9 mouse cellular contexts compared by ENCODE assay signal in the genomic region with DNA sequence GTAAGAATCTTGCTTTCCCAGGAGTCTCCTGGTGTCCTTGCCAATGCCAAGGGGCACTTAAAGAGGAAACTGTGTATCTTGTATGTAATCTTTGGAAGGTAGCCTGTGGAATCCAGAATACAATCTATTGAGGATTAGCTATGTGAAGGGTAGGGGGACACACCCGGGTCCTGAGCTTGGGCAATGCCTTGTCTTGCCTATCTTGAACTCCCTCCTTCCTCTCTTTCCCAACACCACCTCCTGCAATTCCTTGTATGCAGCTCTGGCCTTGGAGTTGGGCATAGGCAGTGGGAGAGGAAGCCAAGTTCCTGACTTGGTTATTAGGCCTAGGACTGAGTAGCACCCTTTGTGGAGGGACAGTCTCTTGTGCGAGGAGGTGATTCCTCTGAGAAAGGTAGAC. TPM values are rescaled to one million over a fixed set of nuclear protein-coding genes. Genes with fewer than 3 reads are reported as not detected.
DNase-seq lines count a peak whose midpoint lies in the region; ATAC-seq lines count a peak whose summit lies in the region.
"Had no signal": no experiment of that assay in that cellular context is flagged by ENCODE, and none has a peak within 500 bp of the region (broad histone marks: within the 10 kb centered on the region; RNA-seq: fewer than 3 reads in every experiment).

No protein-coding gene starts in this region.

- no peak for DNase-seq in heart, postnatal 25 days (ENCODE audit: low spot score)
- DNase-seq in adrenal gland, postnatal 14 days = peak; percentile 60
- no peak for DNase-seq in liver, embryonic 13.5 days
- DNase-seq in right cerebral cortex, postnatal 36 days (ENCODE audit: low spot score in 2 of 2) = no peak
- no peak for DNase-seq in gastrocnemius, adult 18-20 months (ENCODE audit: low spot score)
- no peak for DNase-seq in layer of hippocampus, postnatal 36 days

- peak overlapping the region; percentile 71 for H3K4me2 ChIP-seq in heart, embryonic 14.5 days (ENCODE audit: low read length)
- peak overlapping the region; percentile 81 for H3K4me2 ChIP-seq in heart, embryonic 15.5 days
- H3K4me2 ChIP-seq in liver, embryonic 13.5 days = peak overlapping the region; percentile 72

- WGBS in heart, embryonic 14.5 days = 53% methylated on average over 2 of the region's 2 CpGs
- WGBS in heart, embryonic 15.5 days = 61% methylated on average over 2 of the region's 2 CpGs
- 61% methylated on average over 2 of the region's 2 CpGs for WGBS in liver, embryonic 13.5 days (ENCODE audit: insufficient replicate concordance)

- H3K4me3 ChIP-seq in heart, embryonic 14.5 days (ENCODE audit: control insufficient read depth in 1 of 2, insufficient read depth in 1 of 2, low read depth in 1 of 2, low read length in 2 of 2) = peak overlapping the region; percentile 90 to 95
- peak overlapping the region; percentile 96 for H3K4me3 ChIP-seq in heart, embryonic 15.5 days
- peak overlapping the region; percentile 66; the same call in 1 of the 2 replicates for H3K4me3 ChIP-seq in liver, embryonic 13.5 days (replicated peaks)

- peaks cover 3% of the 10 kb centered on the region; the same call in 1 of the 2 replicates for H3K36me3 ChIP-seq in heart, embryonic 14.5 days (ENCODE audit: control insufficient read depth, insufficient read depth, low read length)
- no peaks in the 10 kb centered on the region for H3K36me3 ChIP-seq in heart, embryonic 15.5 days
- no peaks in the 10 kb centered on the region for H3K36me3 ChIP-seq in liver, embryonic 13.5 days

- H3K4me1 ChIP-seq in heart, embryonic 14.5 days (ENCODE audit: control insufficient read depth in 2 of 2, insufficient read depth in 2 of 2, low read length in 2 of 2) = peaks cover 25 to 46% of the 10 kb centered on the region in 2 experiments
- H3K4me1 ChIP-seq in heart, embryonic 15.5 days (replicated peaks) = peaks cover 57% of the 10 kb centered on the region
- peaks cover 27% of the 10 kb centered on the region for H3K4me1 ChIP-seq in liver, embryonic 13.5 days (replicated peaks)

- no peaks in the 10 kb centered on the region for H3K9me3 ChIP-seq in heart, embryonic 14.5 days (ENCODE audit: control insufficient read depth, low read length)
- no peaks in the 10 kb centered on the region for H3K9me3 ChIP-seq in heart, embryonic 15.5 days (replicated peaks)
- no peaks in the 10 kb centered on the region for H3K9me3 ChIP-seq in liver, embryonic 13.5 days (replicated peaks)

- peak overlapping the region; percentile 96 for H3K9ac ChIP-seq in heart, embryonic 14.5 days (ENCODE audit: low read length)
- peak overlapping the region; percentile 97 for H3K9ac ChIP-seq in heart, embryonic 15.5 days
- 0 out of 2 replicates have a peak overlapping the region, but pooled peaks have one; percentile 20 for H3K9ac ChIP-seq in liver, embryonic 13.5 days

- no peaks in the 10 kb centered on the region for H3K27me3 ChIP-seq in heart, embryonic 14.5 days (ENCODE audit: control insufficient read depth, insufficient read depth, low read length)
- no peaks in the 10 kb centered on the region for H3K27me3 ChIP-seq in heart, embryonic 15.5 days
- peaks cover 37% of the 10 kb centered on the region for H3K27me3 ChIP-seq in liver, embryonic 13.5 days

- intact Hi-C loops in heart, postnatal 25 days (cut with DNase I) = loop anchor here (5.0 kb wide), 1 partner anchor 87 kb away; no protein-coding TSS in a partner anchor

- no peak for ATAC-seq in heart, embryonic 14.5 days (ENCODE audit: insufficient number of reproducible peaks, insufficient read depth, low FRiP score, low read depth)
- no peak for ATAC-seq in heart, embryonic 15.5 days (replicated peaks; ENCODE audit: insufficient number of reproducible peaks, insufficient read depth, low FRiP score, low read depth)
- no peak for ATAC-seq in liver, embryonic 13.5 days (ENCODE audit: low read depth)

- H3K27ac ChIP-seq in heart, embryonic 14.5 days (replicated peaks in 1 of 2; ENCODE audit: control insufficient read depth in 1 of 2, insufficient read depth in 1 of 2, low read depth in 2 of 2, low read length in 2 of 2) = peak overlapping the region; percentile 94 to 99
- H3K27ac ChIP-seq in heart, embryonic 15.5 days = peak overlapping the region; percentile 99
- no peak overlapping the region for H3K27ac ChIP-seq in liver, embryonic 13.5 days

RNA-seq across cellular contexts. Expression of a gene that starts 1.8 kb away (rescaled TPM):
- 46.6 and 53.0 TPM in 2 replicates for polyA plus RNA-seq in heart, embryonic 14.5 days (2014; fragmentation: Nextera tagmentation; extraction: Ambion mirVana)
- 10 to 100 TPM; 32.7 to 40.5 TPM for total RNA-seq in heart, postnatal 25 days (2021)
- total RNA-seq in adrenal gland, postnatal 14 days (2021) = 56.7 and 61.6 TPM in 2 replicates
- 42.6 and 49.5 TPM in 2 replicates for polyA plus RNA-seq in heart, embryonic 15.5 days (2015; fragmentation: Nextera tagmentation; extraction: Ambion mirVana)
- polyA plus RNA-seq in liver, embryonic 13.5 days (2015; fragmentation: Nextera tagmentation; extraction: Ambion mirVana) = 6.1 and 7.4 TPM in 2 replicates
- total RNA-seq in gastrocnemius, adult 18-20 months (2021) = 10 to 100 TPM; 13.4 to 17.4 TPM
- total RNA-seq in layer of hippocampus, postnatal 36 days (2021) = 10 to 100 TPM in 1 of 2 experiments, 1 to 10 TPM in 1; 7.2 to 11.8 TPM
- total RNA-seq: MEL had no signal

Comparison
In these comparisons a context has a peak if more than half of its experiments do, and no peak if none do; other contexts are left out.
1. H3K9ac ChIP-seq: peak in every context shown above with its lines; median percentile 97 in heart, embryonic 15.5 days; 96 in heart, embryonic 14.5 days; 20 in liver, embryonic 13.5 days.